17 mouse cellular contexts compared by ENCODE assay signal in the genomic region with DNA sequence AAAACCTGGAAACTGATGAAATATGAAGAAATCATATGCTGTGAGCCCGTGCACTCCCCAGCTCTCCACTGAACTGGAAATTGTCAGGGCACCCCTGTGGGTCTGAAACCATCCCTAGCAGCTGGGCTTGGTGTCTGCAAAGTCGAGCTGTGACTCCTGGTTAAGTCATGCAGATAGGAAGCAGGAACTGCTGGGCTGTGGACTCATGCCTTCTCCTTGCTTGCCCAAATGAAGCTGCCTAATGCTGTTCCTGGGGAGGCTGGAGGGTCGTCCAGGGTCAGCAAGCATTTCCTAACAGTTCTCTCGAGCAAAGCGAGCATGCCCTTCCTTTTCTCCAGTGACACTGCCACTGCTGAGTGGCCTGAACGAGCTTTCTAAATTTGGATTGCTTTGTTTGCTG.
DNase-seq lines count a peak whose midpoint lies in the region; ATAC-seq lines count a peak whose summit lies in the region.
"Had no signal": no experiment of that assay in that cellular context is flagged by ENCODE, and none has a peak within 500 bp of the region (broad histone marks: within the 10 kb centered on the region; RNA-seq: fewer than 3 reads in every experiment).

No protein-coding gene starts in this region.

- ATAC-seq in heart, embryonic 16.5 days (replicated peaks; ENCODE audit: extremely low read depth, insufficient read depth, low FRiP score), result no peak
- no peak for ATAC-seq in midbrain, embryonic 13.5 days
- no peak for ATAC-seq in forebrain, embryonic 11.5 days (replicated peaks; ENCODE audit: low FRiP score)
- no peak for ATAC-seq in frontal cortex, adult (ENCODE audit: low TSS enrichment)
- ATAC-seq: forebrain, embryonic 14.5 days; inflammation-experienced regulatory T-cells, adult 6 months had no signal

- 27% methylated on average over 6 of the region's 6 CpGs for WGBS in heart, embryonic 16.5 days
- 31% methylated on average over 6 of the region's 6 CpGs for WGBS in midbrain, embryonic 10.5 days
- WGBS in midbrain, embryonic 13.5 days, result 20% methylated on average over 6 of the region's 6 CpGs
- WGBS in forebrain, embryonic 11.5 days, result 22% methylated on average over 6 of the region's 6 CpGs

- no peak overlapping the region for H3K4me3 ChIP-seq in heart, embryonic 16.5 days (ENCODE audit: low read length)
- no peak overlapping the region for H3K4me3 ChIP-seq in midbrain, embryonic 10.5 days
- no peak overlapping the region for H3K4me3 ChIP-seq in midbrain, embryonic 13.5 days (replicated peaks)
- H3K4me3 ChIP-seq in forebrain, embryonic 11.5 days (ENCODE audit: low read depth, low read length), result no peak overlapping the region
- H3K4me3 ChIP-seq: heart, embryonic 15.5 days; limb, embryonic 10.5 days had no signal

- intact Hi-C loops in heart, postnatal 14 days (cut with DNase I), result no loop called here

- H3K9ac ChIP-seq in heart, embryonic 16.5 days (ENCODE audit: low read length), result no peak overlapping the region
- H3K9ac ChIP-seq in midbrain, embryonic 13.5 days (replicated peaks), result no peak overlapping the region
- H3K9ac ChIP-seq in forebrain, embryonic 11.5 days (ENCODE audit: low read length), result no peak overlapping the region
- H3K9ac ChIP-seq: heart, embryonic 15.5 days had no signal

- H3K9me3 ChIP-seq in heart, embryonic 16.5 days (replicated peaks; ENCODE audit: control insufficient read depth, low read length), result no peaks in the 10 kb centered on the region
- no peaks in the 10 kb centered on the region for H3K9me3 ChIP-seq in midbrain, embryonic 10.5 days (replicated peaks)
- no peaks in the 10 kb centered on the region for H3K9me3 ChIP-seq in midbrain, embryonic 13.5 days
- no peaks in the 10 kb centered on the region for H3K9me3 ChIP-seq in forebrain, embryonic 11.5 days (ENCODE audit: control insufficient read depth, low read length)
- H3K9me3 ChIP-seq: heart, embryonic 15.5 days; limb, embryonic 10.5 days had no signal

- DNase-seq in heart, postnatal 14 days, result no peak
- DNase-seq in midbrain, embryonic 10.5 days (ENCODE audit: low spot score), result no peak
- peak; percentile 6 for DNase-seq in kidney, adult 9 months
- peak; percentile 42 for DNase-seq in retina, embryonic 14.5 days (ENCODE audit: low spot score)
- no peak for DNase-seq in forebrain, embryonic 11.5 days (ENCODE audit: low spot score)
- DNase-seq: cerebellum, adult 9-11 months; gastrocnemius, postnatal 10 days; lung, adult 2 months; lung, postnatal 36 days had no signal

- 0 out of 2 replicates have a peak overlapping the region, but pooled peaks have one; percentile 20 for H3K4me2 ChIP-seq in heart, embryonic 16.5 days (ENCODE audit: low read depth, low read length)
- H3K4me2 ChIP-seq in midbrain, embryonic 13.5 days (replicated peaks), result no peak overlapping the region
- H3K4me2 ChIP-seq in forebrain, embryonic 11.5 days (ENCODE audit: low read depth, low read length, severe bottlenecking), result no peak overlapping the region
- H3K4me2 ChIP-seq: heart, embryonic 15.5 days; liver, embryonic 11.5 days had no signal

- no peaks in the 10 kb centered on the region for H3K36me3 ChIP-seq in heart, embryonic 16.5 days (ENCODE audit: control insufficient read depth, insufficient read depth)
- H3K36me3 ChIP-seq in midbrain, embryonic 10.5 days, result no peaks in the 10 kb centered on the region
- H3K36me3 ChIP-seq in midbrain, embryonic 13.5 days, result no peaks in the 10 kb centered on the region
- no peaks in the 10 kb centered on the region for H3K36me3 ChIP-seq in forebrain, embryonic 11.5 days (ENCODE audit: control insufficient read depth, insufficient read depth, low read length)
- H3K36me3 ChIP-seq: heart, embryonic 15.5 days; limb, embryonic 10.5 days had no signal

- H3K27me3 ChIP-seq in heart, embryonic 16.5 days (ENCODE audit: control insufficient read depth, insufficient read depth, low read length), result no peaks in the 10 kb centered on the region
- H3K27me3 ChIP-seq in midbrain, embryonic 10.5 days (ENCODE audit: low read depth, poor library complexity, severe bottlenecking), result no peaks in the 10 kb centered on the region
- H3K27me3 ChIP-seq in midbrain, embryonic 13.5 days, result no peaks in the 10 kb centered on the region
- no peaks in the 10 kb centered on the region for H3K27me3 ChIP-seq in forebrain, embryonic 11.5 days (ENCODE audit: control insufficient read depth, insufficient read depth, low read length)
- H3K27me3 ChIP-seq: heart, embryonic 15.5 days had no signal

- peaks cover 9% of the 10 kb centered on the region for H3K4me1 ChIP-seq in heart, embryonic 16.5 days (ENCODE audit: control insufficient read depth, insufficient read depth, low read length)
- H3K4me1 ChIP-seq in midbrain, embryonic 10.5 days, result no peaks in the 10 kb centered on the region
- H3K4me1 ChIP-seq in midbrain, embryonic 13.5 days (replicated peaks), result no peaks in the 10 kb centered on the region
- no peaks in the 10 kb centered on the region for H3K4me1 ChIP-seq in forebrain, embryonic 11.5 days (replicated peaks; ENCODE audit: control insufficient read depth, insufficient read depth, low read length)
- H3K4me1 ChIP-seq: limb, embryonic 10.5 days had no signal

- 0 out of 2 replicates have a peak overlapping the region, but pooled peaks have one; percentile 32 for H3K27ac ChIP-seq in heart, embryonic 16.5 days (ENCODE audit: low read length)
- H3K27ac ChIP-seq in midbrain, embryonic 10.5 days (replicated peaks), result 0 out of 2 replicates have a peak overlapping the region, but pooled peaks have one; percentile 3
- H3K27ac ChIP-seq in midbrain, embryonic 13.5 days, result no peak overlapping the region
- no peak overlapping the region for H3K27ac ChIP-seq in forebrain, embryonic 11.5 days (ENCODE audit: low read depth, low read length)
- H3K27ac ChIP-seq: heart, embryonic 15.5 days; limb, embryonic 10.5 days had no signal

Comparison
In these comparisons a context has a peak if more than half of its experiments do, and no peak if none do; other contexts are left out.
1. H3K27ac ChIP-seq: peak in heart, embryonic 16.5 days (single experiment) and midbrain, embryonic 10.5 days (single experiment); none in midbrain, embryonic 13.5 days (single experiment) and forebrain, embryonic 11.5 days (single experiment).
2. DNase-seq: peak in kidney, adult 9 months (single experiment) and retina, embryonic 14.5 days (single experiment); none in heart, postnatal 14 days (0 of 2), midbrain, embryonic 10.5 days (single experiment) and forebrain, embryonic 11.5 days (single experiment).